Mouse (Mus musculus): ENCODE results near the gene Zic2.

The Zic2 gene

GRCm38 (mm10) chr14:122462689-122463079 lies 12.6 kb upstream of the Zic2 start:
- peak; percentile 59 to 67 for DNase-seq

- DNase-seq, result peak; percentile 75 to 77
Observed at GRCm38 (mm10) chr14:122463080-122463691, 12.0 kb upstream of the Zic2 start.

DNA sequence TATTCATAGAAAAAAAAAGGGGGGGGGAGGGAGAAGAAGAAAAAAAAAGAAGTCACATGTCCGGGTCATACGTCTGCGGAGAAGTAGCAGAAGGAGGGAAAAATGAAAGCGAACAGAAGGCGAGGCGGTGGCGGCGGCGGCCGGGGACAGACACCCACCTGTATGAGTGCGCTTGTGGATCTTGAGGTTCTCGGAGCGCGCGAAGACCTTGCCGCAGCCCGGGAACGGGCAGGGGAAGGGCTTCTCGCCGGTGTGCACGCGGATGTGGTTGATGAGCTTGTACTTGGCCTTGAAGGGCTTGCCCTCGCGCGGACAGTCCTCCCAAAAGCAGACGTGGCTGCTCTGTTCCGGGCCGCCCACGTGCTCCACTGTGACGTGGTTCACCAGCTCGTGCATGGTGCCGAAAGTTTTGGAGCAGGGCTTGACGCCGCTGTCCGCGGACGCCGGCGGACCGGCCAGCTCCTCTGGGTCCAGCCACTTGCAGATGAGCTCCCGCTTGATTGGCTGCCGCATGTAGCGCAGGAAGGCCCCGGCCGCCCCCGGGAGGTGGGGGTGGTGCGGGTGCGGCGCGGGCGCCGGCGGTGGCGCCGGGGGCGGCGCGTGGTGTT lies 11.4 kb upstream of the Zic2 start:
- DNase-seq, result peak; percentile 79 to 81

DNA sequence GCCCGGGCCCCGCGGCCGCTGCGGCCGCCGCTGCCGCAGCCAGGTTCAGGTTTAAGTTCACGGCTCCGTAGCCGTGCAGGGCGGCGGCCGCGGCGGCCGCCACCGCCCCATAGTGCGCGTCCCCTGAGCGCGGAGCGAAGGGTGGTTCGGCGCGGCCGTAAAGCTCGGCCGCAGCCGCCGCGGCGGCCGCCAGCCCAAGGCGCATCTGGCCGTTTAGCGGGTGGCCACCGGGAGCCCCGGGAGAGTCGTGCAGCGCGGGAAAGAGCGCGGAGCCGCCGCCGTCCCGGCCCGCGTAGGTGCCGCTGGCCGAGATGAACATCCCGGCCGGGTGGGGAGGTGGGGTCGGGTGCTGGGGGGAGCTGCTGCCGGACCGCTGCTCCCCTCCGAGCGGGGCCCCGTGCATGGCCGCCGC lies 10.9 kb upstream of the Zic2 start:
- DNase-seq, result no peak

DNA sequence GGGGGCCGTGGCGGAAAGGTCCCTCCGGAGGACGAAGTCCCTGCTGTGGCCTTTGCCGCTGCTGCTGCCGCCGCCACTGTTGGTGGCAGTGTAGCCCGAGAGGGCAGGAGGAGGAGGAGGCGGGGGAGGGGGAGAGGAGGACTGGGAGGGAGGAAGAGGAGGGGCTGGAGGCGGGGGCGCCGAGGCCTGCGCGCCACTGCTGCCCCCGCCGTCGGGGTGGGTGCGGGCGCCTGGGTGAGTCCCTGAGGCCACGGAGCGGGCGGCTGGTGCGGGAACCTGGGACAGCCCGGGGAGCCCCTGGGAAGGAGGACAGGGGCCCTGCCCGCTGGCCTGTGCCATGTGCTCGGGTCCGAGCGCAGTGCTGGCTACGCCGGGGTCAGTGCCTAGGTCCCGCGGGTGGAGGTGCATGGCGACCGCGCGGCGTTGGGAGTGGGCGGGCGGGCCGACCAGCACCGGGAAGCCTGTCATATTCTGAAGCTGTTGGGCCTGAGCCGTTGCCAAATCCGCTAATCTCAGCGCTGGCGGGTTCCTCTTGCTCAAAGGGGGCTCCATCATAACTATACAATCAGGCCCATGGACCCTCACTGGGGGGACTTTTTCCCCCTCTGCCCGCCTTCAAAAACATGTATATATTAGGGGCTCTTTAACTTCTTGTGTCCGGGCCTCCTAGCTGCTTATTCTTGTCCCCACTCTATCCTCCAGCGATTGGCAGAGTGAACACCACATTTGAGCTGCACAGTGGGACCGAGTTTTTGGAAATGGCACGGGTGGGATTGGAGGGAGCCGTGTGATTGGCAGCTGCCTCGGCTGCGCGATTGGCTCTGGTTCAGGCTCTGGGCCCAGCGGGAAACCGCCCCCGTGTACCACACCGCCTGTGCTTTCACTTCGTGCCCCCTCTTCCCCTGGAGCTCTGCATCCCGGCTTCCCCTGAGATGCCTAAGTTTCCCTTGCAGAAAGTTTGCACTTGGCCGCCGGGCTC lies 10.2 kb upstream of the Zic2 start, which contains the start of gene Zic5:
Zic5 (minus strand) TSS at position 915 of the 979 bp plus-strand sequence.
- DNase-seq, result peak; percentile 94 to 95

GRCm38 (mm10) chr14:122465931-122466490 lies 9.2 kb upstream of the Zic2 start:
- peak; percentile 42 to 46 for DNase-seq

- no peak for DNase-seq
Observed at GRCm38 (mm10) chr14:122466756-122467362, 8.4 kb upstream of the Zic2 start.

- peak; percentile 60 to 73 for DNase-seq
Observed at GRCm38 (mm10) chr14:122467926-122468841, 7.1 kb upstream of the Zic2 start.

GRCm38 (mm10) chr14:122468971-122469755 lies 6.1 kb upstream of the Zic2 start:
- DNase-seq, result peak; percentile 62 to 77

- peak; percentile 66 to 85 for DNase-seq
Observed at GRCm38 (mm10) chr14:122471449-122472085, 3.7 kb upstream of the Zic2 start.

DNA sequence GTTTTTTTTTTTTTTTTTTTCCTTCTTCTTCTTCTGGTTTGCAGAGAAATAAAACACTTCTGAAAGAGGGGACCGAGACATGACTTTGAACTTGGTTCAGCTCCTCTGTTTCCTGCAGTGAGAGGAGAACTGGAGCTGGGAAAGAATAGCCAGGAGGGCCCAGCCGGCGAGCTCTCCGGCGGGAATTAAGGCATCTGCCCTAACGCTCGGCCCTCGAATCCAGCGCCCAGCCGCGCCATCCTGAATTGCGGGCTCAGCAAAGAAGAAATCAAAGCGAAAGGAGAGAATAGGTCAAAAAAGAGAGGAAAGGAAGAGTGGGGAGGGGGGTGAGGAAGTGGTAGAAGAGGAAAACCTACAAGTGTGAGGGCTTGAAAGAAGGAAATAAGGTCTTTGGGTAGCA lies 3.1 kb upstream of the Zic2 start:
- peak; percentile 68 to 69 for DNase-seq

GRCm38 (mm10) chr14:122472647-122473046 lies 2.6 kb upstream of the Zic2 start:
- DNase-seq, result peak; percentile 57 to 65

DNA sequence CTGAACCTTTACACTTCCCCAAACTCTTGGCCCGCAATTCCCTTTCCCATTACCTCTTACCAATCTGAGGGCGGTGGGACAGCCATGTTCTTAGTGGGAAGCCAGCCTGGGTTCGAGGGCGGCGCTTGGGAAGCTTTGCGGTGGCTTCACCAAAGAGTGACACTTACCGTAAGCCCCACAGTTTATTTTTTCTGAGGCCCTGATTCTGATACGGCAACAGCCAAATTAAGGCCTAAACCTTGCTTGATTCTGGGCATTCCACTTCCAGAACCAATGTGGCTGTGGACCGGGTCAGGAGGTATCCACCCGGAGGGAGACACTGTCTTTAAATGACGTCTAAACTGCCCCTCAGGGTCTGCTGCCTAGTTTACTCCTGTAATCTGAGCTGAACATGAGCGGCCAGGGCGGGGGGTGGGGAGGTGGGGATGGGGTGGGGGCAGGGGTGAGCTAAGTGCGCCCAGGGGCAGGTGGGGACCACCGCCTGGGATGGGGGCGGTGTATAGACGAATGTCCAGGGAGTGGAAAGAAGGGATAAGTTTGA lies 2.0 kb upstream of the Zic2 start:
- peak; percentile 65 to 67 for DNase-seq

DNA sequence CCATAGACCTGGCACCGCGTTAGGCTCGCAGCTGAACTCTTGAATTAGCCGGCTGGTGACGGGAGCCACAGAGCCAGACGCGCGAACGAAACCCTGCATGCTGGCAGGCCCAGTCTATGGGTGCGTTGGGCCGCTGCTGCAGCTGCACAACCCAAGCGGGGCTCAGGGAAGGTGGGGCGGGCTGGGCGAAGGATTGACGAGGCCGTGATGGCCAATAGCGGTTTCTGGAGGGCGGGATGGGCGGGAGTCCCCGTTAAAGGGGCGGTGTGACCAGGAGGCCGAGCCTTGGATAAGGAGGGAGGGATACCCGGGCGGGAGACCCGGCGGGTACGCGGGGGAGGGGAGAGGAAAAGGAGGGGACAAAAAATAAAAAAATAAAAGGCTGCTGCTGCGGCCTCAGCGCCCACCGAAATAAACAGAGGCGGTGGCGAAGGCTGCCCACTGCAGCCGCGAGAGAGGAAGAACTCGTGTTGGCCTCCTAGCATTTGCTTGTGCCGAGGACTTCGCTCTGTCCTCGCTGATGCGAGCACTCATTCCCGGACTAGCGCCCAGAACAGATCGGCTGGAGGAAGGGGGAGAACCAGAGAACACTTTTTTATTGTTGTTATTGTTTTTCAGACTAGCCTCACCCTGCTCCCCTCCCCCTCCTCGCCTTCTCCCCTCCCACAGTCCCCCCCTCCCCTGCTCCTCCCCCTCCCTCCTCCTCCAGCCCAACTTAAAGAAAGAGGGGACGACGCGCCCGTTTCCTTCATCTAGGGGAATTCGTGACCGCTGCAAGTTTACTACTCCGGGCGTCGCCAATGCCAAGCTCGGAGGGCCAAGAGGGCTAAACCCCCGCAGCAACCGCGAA lies 969 bp upstream of the Zic2 start:
- peak; percentile 91 to 93 for DNase-seq

DNA sequence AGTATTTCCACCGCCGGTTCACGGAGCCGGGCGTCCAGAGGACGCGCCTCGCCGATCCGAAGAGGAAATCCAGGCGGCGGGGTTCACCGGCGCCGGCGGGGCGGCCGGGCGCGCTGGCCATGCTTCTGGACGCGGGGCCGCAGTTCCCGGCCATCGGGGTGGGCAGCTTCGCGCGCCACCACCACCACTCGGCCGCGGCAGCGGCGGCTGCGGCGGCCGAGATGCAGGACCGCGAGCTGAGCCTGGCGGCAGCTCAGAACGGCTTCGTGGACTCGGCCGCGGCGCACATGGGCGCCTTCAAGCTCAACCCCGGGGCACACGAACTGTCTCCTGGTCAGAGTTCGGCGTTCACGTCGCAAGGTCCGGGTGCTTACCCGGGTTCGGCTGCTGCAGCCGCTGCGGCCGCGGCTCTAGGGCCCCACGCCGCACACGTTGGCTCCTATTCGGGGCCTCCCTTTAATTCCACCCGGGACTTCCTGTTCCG lies 364 bp downstream of the Zic2 start:
- DNase-seq, result no peak

GRCm38 (mm10) chr14:122476041-122476821 lies 996 bp downstream of the Zic2 start:
- DNase-seq, result peak; percentile 68 to 74

DNA sequence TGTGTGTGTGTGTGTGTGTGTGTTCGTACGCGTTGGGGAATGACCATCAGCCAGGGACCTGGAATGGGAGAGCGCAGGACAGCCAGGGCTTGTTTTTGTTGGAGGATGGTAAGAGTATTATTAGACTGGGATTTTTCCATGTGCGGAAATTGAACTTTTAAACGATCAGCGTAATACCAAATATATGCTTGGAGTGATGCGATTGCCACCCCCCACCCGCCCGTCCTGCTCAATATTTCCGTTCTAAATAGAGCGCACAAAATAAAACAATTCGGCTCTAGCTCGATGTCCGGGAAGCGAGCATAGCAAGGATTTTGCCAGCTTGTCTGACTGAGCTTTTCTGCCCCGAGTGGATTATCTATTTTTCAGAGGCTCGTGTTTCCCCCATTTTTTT lies 1.6 kb downstream of the Zic2 start:
- no peak for DNase-seq

DNA sequence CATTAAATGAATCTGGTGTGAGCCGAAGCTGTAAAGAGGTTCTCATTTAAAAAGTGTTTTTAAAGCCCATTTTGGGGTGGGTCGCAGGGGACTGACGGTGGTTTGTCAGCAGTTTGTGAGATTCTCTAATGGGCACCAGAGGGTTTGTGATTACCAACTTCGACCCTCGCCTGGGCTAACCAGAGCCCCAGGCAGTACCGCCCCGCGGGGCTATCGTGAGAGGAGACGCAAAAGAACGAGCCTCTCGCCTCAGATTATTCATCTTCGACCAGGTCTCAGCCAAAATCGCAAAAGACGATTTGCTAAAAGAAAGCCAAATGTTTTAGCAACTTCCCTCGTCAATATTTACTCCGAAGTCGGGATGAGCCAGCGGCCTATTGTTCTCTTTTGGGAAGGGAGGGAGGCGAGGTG lies 2.0 kb downstream of the Zic2 start:
- DNase-seq, result peak; percentile 53 to 57
